Mouse (Mus musculus) kidney, embryonic 16.5 days (tissue): Measurements from ENCODE around the gene Rasd2. TPM values are rescaled to one million over a fixed set of nuclear protein-coding genes. Genes with fewer than 3 reads are reported as not detected.

Source experiments
- polyA plus RNA-seq: library from polyadenylated mRNA; unstranded; fragments of >200 nt; fragmentation: Nextera tagmentation; extraction: Ambion mirVana; gene quantifications from 2 replicates; pipeline ENCODE4 v1.2.1, GENCODE M21; 2015

The Rasd2 gene
- polyA plus RNA-seq, 1 experiment from 2014 or later: 2.1 TPM

Other genes starting within 250 kb of the Rasd2 start
- 33.8 and 45.4 TPM in 2 replicates for gene Hmgxb4, start 220.6 kb upstream of the Rasd2 start, polyA plus RNA-seq
- gene Tom1, start 180.2 kb upstream of the Rasd2 start, polyA plus RNA-seq: 33.8 and 35.7 TPM in 2 replicates
- gene Hmox1, start 120.3 kb upstream of the Rasd2 start, polyA plus RNA-seq: 51.6 and 56.2 TPM in 2 replicates
- 189 and 191 TPM in 2 replicates for gene Mcm5, start 104.4 kb upstream of the Rasd2 start, polyA plus RNA-seq
- gene Gm10358, start 192.6 kb downstream of the Rasd2 start, polyA plus RNA-seq: 0.27 TPM in 1 of 2 replicates, not detected in the other
- gene Iqcm, start 234.8 kb downstream of the Rasd2 start, polyA plus RNA-seq: not detected in 2 replicates